Mouse (Mus musculus): ENCODE results near the gene Crxos. TPM values are rescaled to one million over a fixed set of nuclear protein-coding genes. Genes with fewer than 3 reads are reported as not detected.
A peak's percentile ranks its signal among the peaks of the same experiment; 100 is the strongest.

Crxos gene
- total RNA-seq, 2 experiments from 2014 or later = not detected

DNA sequence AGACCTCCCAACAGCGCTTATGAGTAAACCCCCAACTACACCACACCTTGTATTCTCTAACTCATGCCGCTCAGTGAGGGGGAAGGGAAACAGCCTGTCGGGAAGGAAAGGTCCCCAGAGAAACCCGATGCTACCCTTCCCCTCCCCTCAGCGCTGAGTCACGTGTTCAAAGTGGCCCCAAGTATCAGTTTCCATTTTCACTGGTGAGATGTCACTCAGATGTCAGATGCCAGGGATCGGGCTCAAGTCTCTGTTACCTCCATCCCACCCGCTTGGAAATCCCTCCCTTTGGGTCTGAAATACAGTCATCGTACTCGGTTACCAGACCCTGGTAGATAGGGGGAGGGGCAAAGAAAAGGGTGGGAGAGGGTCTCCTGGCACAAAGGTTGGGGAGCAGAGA is 39.4 kb downstream of the Crxos start:
- DNase-seq = peak; percentile 31

DNA sequence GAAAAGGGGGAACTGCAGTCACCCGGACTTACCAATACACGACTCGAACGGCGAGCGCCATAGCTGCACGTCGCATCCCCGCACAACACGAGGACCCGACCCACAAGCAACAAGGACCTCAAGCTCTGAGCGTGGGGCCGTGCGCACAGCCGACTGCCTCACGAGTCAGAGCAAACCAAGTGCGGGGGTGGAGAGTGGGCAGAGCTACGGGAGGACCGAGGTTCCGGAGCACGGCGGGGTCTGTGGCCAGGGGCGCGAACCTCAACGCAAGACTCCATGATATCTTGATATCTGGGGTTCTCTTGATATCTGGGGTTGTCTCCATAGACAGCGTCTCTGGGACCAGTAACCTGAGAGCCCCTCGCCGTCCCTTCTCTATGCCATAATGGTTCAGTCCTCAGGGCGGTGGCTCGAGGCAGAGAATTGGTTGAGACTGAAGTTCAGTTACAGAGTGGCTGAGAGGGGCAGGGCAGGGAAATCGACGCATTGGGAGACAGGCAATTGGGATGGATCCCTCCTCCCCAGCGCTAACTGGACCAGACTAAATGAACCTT is 39.9 kb downstream of the Crxos start, which contains the start of gene Selenow:
Gene Selenow (minus strand): TSS at position 183 of the 554 bp plus-strand sequence.
- DNase-seq = peak; percentile 85

DNA sequence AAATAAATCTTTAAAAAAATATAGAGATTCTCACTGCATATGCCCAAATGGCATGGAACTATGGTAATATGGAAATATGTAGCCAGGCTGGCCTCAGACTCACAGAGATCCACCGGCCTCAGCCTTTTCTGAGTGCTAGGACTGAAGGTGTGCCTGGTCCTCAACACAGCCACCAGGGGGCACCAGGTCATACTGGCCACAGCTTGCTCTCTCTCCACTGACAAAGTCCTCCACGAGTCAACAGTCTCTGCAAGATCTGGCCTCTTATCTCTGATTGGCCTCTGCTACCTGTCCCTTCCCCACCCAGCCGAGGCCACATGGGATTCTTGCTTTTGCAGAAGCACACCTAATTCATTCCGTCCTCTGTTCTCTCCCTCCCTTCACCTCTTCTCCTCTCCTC is 47.5 kb downstream of the Crxos start:
- DNase-seq = peak; percentile 66

DNA sequence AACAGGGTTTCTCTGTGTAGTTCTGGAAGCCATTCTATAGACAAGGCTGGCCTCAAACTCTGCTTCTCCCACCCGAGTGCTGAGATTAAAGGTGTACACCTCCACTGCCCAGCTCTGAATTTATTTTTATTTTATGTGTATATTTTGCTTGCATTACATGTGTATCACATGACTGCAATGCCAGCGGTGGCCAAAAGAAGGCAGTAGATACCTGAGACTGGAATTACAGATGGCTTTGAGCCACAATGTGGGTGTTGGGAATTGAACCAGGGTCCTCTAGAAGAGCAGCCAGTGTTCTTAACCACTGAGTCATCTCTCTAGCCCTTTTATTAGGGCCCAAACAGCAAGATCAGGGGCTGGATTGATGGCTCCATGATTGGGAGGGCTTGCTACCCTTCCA is 48.1 kb downstream of the Crxos start:
- no peak for DNase-seq

DNA sequence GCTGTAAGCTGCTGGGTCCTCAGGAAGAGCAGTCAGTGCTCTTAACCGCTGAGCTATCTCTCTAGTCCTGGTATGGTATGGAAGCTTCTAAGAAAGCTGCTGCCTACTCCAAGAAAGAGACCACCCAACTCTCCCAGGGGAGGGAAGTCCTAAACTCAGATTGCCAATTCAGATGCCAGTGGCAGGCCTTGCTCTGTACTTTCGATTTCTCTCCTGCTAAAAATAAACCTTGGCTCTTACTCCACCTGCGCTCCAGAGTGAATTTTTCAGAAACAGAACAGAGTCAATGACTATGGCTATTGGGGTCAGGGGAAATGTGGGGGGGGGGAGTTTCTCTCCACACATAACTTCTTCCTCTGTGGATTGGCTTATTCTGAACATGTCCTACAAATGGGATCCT is 49.2 kb downstream of the Crxos start:
- DNase-seq = no peak

DNA sequence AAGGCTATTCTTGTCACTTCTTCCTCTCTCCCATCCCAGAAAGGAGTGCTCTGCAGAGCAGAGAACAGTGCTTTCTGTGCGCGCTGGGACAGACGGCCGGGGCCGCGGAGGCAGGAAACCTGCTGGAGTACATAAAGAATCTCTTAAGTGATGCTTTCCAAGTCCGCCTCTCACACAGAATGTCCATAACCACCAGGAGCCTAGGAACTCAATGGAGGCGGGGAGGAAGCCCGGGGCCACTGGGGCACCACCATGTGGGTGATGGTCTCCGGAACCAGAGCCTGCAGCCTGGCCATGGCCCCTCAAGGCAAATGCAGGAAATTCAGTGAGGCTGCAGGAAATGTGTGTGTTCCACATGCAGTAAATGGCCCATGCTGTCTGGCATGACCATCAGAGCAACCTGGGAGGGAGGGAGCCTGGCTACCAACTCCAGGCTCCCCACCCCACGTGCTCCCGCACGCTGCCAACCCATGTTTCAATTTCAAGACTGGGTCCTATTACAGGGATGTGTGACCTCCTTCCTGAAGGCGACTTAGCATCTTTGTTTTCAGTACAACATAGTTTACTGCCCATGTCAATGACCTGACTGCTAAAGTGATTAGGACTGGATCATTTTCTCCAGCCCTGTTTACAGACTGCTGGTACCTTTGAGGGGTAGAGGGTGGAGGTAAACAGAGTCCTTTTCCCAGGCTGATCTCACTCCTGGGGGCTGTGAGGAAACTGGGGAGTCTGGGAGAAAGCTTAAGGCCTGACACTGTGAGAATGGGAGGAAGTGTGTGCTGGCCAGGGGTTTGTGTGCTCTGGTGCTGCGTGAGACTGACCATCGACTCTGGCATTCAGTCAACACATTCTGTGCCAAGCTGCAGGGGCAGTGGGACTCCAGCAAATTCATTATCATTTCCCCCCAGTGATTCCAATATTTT is 51.3 kb downstream of the Crxos start:
- peak; percentile 28 for DNase-seq

DNA sequence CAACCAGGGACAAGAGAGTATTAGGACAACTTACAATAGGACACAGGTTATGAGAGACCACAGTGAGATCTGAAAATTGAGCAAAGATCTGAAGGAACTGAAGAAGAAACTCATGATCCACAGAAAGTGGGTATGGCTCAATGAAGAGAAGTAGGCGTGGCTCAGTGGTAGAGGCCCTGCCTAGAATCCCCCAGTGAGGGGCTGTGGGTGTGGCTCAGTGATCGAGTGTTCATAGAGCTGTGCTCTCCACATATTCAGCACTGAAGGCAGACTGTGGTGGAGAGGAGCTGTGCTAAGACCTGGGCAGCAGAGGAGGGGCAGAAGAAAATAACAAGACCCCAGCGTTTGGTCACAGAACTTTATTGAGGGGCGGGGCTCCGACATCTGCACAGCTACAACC is 55.1 kb downstream of the Crxos start:
- DNase-seq = no peak

DNA sequence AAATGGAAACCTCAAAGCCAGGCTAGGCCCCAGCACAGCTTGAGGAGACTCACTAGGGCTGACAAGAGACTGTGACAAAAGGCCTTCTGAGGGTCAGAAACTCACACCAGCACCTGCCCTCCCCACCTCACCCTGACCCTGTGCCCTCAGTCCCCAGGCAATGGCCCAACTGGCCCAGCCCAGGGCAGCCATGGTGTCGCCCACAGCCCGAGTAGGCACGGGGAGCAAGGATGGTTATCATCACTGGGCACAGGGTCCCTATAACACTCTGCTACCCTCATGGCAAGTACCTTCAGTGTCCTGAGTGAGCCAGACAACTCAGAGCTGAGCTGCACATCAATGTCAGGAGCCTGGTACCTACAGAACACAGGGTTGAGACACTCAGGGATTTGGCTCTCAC is 56.2 kb downstream of the Crxos start:
- DNase-seq = no peak

DNA sequence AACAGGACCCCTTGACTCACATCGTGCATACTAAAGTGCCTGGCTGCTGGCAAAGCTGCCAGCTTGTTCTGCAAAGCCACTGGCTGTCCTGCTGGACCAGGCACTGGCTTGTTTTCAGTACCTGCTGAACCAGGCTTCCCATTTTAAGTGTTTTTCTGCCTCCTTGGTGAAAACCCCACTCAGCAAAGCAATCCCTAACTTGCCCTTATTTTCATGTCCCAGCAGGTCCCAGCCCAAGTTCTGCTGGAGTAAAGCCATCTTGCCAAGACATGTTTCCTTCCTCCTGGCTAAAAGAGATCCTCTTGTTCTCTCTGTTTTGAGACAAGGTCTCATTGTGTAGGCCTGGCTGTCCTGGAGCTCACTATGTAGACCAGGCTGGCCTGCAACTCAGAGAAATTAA is 61.9 kb downstream of the Crxos start:
- no peak for DNase-seq

DNA sequence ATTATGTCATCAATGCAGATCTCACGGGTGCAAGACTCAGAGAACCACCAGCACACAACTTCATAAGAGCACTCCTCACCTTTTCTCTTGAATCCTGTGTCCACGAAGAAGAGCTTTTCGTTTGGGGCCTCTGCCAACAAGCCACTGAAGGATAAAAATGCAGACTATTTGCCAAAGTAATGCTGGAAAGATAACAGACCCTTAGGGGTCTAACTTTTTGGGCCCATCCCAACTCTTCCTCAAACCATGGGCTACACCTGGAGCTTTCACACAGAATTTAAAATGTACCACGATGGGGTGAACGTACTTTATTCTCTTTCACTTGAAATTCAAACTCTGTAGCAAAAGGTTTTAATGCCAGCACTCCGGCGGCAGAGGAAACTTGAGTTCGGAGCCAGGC is 62.8 kb downstream of the Crxos start:
- DNase-seq = no peak

DNA sequence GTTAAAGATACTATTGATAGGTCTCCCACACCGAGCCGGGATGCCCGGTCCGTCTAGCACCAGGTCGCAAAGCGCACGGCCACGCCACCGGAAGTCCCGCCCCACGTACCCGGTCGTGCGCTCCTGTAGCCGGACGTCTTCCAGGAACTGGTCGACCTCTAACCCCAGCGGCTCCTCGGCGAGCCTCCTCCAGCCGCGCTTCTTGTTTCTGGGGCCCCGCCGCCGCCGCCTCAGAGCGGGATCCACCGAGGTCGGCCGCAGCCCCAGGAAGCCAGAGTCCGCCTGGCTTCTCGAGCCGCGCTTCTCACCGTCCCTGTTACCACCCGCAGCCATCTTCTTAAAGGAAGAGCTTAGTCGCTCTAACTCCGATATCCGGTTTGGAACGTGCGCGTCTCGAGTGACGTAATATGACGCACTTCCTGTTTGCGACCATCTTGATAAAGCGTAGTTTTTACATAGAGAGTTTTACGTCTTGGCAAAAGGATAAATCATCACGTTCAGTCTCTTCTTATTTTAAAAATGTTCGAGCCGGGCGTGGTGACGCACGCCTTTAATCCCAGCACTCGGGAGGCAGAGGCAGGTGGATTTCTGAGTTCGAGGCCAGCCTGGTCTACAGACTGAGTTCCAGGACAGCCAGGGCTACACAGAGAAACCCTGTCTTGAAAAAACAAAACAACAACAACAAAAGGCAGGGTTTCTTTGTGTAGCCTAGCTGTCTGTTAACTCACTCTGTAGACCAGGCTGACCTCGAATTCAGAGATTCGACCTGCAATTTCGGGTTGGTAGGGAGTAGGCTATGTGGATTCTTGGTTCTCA is 63.5 kb downstream of the Crxos start, which contains the start of gene Nop53:
Gene Nop53 (minus strand): TSS at position 354 of the 816 bp plus-strand sequence.
- DNase-seq = peak; percentile 90

DNA sequence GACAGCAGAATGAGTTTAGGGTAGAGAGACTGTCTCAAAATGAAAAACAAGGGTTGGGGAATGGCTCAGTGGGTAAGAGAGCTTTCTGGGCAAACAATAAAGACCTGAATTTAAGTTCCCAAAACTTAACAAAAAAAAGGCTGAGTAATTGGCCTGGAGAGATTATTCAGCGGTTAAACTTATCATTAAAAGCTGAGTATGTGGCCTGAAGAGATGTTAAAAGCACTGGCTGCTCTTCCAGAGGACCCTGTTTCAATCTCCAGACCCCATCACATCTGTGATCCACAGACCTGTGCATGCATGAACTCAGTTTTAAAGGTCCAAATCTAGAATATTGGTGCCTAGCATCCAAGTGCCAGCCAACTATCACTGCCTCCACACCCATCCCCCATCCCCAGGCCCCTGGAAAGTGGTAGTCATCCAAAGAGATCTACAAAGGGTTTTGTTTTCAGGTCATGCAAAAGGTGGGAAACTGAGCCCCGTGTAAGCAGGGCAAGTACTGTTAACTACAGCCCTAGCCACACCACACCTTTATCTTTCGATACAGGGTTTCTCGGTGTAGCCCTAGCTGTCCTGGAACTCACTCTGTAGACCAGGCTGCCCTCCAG is 65.3 kb downstream of the Crxos start:
- no peak for DNase-seq

DNA sequence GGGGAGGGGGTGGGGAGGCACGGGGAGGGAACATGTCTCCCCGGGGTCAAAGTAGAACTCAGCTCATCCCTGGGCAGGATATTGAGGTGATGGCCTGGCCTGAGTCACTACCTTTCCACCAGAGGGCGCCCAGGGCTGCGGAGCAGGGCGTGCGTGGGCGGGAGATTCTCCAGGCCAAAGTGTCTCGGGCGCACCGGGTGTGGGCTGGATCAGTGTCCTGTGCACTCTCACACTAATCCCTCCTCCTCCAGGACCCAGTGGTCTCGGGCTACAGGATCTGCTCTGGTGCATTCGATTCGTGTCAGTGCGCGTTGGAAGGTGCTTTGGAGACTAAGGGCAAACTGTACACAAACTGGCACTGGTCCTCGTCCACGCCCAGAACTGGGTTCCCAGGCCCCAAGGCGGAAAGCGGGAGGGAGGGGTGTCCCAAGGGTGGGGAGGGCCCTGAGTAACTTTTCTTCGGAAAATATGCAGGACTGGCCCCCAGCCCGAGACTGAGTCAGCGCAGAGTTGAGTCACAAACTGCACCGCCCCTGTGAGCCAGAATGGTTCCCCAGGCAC is 66.0 kb downstream of the Crxos start:
- peak; percentile 90 for DNase-seq

DNA sequence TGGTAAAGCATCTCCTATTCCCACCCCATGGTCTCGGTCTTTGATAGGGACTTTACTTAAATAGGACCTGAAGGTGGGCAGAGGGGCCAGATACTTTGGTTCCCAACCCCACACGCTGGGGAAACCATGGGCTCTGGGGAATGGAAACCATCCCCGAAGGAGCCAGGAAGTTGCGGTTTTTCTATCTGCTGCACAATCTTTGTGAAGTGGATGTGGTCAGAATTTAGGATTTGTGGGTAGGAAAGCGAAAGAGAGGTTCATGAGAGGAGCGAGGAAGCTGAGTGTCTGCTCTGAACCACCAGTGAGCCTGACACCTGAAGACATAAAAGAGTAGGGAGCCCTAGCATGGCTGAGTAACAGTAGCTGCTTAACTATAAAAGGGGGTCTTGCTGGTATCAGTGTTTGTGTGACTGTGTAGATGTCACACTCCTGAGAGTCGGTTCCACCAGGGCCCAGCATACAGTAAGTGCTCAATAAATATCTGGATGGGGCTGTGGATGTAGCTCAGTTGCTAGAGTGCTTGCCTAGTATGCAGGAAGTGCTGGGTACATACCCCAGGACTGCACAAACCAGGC is 66.9 kb downstream of the Crxos start:
- DNase-seq = no peak

DNA sequence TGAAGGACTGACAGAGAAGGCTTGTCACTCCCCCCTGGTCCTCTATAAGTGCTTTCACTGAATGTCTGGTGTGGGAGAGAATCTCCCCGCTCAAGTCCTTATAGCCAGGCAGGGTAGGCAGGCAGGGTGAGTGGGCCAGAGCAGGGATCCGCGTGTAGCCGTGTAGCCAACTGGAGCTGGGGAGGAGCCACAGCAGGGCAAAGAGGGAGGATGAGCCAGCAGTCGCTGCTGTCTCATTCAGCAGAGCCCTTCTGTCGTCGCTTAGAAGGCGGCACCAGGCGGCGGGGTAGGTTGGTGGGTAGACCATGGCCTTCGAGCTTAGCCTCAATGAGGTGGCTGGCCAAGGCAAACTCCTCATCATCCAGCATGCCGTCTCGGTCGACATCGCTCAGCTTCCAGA is 67.6 kb downstream of the Crxos start:
- DNase-seq = no peak

DNA sequence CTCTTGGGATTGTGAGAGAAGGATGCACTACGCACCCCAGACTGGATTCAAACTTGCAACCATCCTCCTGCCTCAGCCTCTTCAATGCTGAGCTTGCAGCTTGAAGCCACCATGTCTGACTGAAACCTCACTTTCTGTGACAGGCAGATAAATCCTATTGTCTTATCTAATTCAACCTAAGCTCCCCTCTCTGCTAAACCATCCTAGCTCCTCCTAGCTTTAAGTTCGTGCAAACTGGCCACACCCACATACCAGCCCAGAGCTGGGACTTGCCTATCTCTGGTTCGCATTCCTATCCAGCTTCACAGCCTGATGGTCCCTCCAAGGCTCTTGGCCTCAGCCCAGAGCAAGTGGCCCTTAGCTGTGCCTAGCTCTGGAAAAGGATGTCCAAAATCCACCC is 70.0 kb downstream of the Crxos start:
- no peak for DNase-seq

Other genes with a start within 250 kb of the Crxos start
- gene Obox3, start 242.7 kb upstream of the Crxos start, total RNA-seq (2021) = not detected
- not detected for gene Obox5, start 132.5 kb upstream of the Crxos start, total RNA-seq (2021)
- not detected for gene Obox6, start 42.9 kb upstream of the Crxos start, total RNA-seq (2021)
- gene Crx, start 2.6 kb upstream of the Crxos start, total RNA-seq (2021) = not detected
- 100 to 1,000 TPM; 672 to 685 TPM for gene Selenow, start 39.8 kb downstream of the Crxos start, total RNA-seq (2021)
- 100 to 1,000 TPM; 135 to 141 TPM for gene Nop53, start 63.5 kb downstream of the Crxos start, total RNA-seq (2021)
- gene Ehd2, start 85.0 kb downstream of the Crxos start, total RNA-seq (2021) = 100 to 1,000 TPM; 110 to 126 TPM
- 10 to 100 TPM in 1 of 2 experiments, 1 to 10 TPM in 1; 8.2 to 11.5 TPM for gene Bicra, start 165.3 kb downstream of the Crxos start, total RNA-seq (2021)
- gene Zfp541, start 179.2 kb downstream of the Crxos start, total RNA-seq (2021) = not detected
- 100 to 1,000 TPM; 123 to 145 TPM for gene Napa, start 215.8 kb downstream of the Crxos start, total RNA-seq (2021)
- gene Kptn, start 237.3 kb downstream of the Crxos start, total RNA-seq (2021) = 10 to 100 TPM; 12.0 to 13.1 TPM
- under 1 TPM; 0.75 to 0.86 TPM for gene Slc8a2, start 247.2 kb downstream of the Crxos start, total RNA-seq (2021)

All from gastrocnemius, postnatal 10 days (tissue).